Mouse (Mus musculus): Measurements from ENCODE around the gene Prkch.

DNA sequence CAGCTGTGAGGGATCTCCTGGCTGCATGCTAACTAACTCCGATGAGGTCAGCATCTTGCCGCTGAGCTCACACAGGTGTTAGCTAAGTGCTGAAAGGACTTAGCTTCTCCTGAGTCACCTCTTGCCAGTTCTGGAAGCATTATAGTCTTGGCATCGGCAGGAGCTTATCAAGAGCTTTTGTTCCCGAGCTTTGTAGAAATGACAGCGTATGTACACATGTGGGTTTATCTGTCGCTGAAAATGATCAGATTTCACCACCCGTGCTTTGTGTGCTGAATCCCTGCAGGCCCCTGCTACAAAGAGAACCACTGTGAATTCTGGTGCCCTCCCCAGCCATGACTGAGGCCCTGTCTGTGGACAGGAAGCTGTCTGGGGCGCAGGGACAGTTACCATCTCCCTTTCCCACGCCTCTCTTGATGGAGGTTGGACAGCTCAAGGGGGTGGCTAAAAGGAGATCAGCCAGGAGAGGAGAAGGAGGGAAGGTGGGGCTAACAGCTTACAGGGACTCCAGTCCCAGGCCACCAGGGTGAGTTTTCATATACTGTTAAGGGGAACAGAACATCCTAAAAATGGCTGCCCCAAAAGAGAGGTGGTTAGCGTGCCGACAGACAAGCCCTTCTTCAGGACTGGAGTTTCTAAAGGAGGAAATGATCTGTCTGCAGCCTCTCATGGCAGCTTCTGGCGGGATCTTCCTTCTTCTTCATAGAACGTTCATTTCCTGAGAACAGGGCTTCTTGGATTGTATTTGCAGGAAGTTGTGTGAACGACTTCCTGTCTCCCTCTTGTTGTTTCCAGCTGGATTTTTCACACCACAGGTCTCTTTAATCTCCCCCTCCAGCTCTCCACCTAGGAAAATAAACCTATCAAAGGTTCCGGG is 180.3 kb downstream of the Prkch start:
- no peak for TF ChIP-seq CTCF (IDR thresholded peaks at IDR 0.05; ENCODE audit: low read depth)
- TF ChIP-seq EP300 (optimal IDR thresholded peaks at IDR 0.05), result no peak

Measured in stomach, postnatal 0 days (tissue).